Mouse (Mus musculus) erythroblast, adult 5-6 weeks (primary cell): ENCODE results near the gene Yaf2. TPM values are rescaled to one million over a fixed set of nuclear protein-coding genes. Genes with fewer than 3 reads are reported as not detected.
A peak's percentile ranks its signal among the peaks of the same experiment; 100 is the strongest.
"Not testable (repeated sequence)": the region's sequence is repeated elsewhere in the genome, so short reads cannot be mapped to it uniquely, and the experiment has no call there.

Source experiments
- ATAC-seq: replicated peaks from 2 replicates; pipeline ENCODE4 v1.8.0; 2016; ENCODE audit warnings: moderate number of reproducible peaks, mild to moderate bottlenecking, moderate TSS enrichment, inconsistent platforms; ENCODE audit not compliant: poor library complexity, low FRiP score, severe bottlenecking
- total RNA-seq, 2 experiments: library from RNA; stranded (forward) in 1 of 2; stranded (reverse) in 1 of 2; fragments of 150-400 nt in 1 of 2; fragments of 200-764, 138-1000 nt in 1 of 2; gene quantifications; 2 replicates each; pipeline versions ENCODE4 v1.2.3 to v1.2.4; 2015 to 2017; ENCODE audit warnings: low replicate concordance in 2 of 2

Gene Yaf2
- total RNA-seq (2015; ENCODE audit: low replicate concordance) (22.2 and 27.3 TPM in 2 replicates), total RNA-seq (2017; ENCODE audit: low replicate concordance) (7.4 and 11.7 TPM in 2 replicates)

DNA sequence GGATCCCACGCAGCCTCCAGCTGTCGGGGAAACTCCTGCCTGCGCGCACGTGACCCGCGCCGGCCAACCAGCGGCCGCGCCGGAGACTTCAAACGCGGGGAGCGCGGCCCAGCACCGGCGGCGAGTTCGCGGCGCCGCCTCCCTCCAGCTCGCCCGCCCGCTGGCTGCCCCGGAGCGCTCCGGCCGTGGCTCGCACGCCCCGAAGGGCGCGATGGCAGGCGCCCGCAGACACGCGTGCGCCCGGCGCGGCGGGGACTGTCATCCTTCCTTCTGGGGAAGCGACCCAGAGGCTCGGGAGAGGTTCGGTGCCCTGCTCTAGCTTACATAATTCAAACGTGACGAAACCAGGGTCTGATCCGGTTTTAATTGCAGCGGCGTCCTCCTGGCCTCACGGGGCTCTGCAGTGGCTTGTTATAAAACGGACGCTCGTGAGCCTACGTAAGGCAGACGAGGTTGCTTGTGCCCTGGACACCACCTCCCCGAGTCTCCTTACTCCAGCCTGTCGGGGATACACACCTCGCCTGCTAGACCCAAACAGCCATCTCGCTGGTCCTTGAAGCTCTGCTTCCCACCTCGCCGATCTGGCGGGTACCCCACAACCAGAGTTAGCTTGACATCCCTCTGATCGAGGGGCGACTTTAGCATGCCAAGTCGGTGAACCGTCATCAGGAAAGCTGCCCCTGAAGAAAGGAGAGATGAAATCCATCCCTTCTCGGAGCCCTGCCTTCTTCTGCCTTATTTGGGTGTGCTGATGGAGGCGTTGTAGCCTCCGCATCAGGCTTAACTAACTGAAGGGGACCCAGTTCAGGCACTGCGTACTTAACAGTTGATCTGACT is at the start of gene Yaf2:
Yaf2 (minus strand) TSS at position 11 of the 837 bp plus-strand sequence.
- ATAC-seq: peak; percentile 93

DNA sequence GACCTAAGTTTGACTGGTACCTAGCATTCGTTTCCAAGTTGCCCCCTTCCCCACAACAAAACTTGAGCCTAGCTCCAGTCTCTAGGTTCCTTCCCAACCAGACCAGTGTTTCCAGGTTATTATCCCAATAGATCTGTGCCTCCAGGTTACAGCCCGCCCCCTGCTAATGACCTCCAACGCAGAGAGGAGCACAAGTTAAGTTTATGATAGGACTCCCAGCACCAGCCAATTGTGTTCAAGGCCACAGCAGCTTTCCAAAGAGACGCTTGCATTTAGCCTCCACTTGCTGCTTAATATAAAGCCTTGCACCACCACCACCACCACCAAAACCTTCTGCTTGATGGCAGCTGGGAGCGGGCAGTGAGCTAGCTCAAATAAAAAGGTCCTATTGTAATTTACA is 44.6 kb upstream of the Yaf2 start:
- no peak for ATAC-seq

DNA sequence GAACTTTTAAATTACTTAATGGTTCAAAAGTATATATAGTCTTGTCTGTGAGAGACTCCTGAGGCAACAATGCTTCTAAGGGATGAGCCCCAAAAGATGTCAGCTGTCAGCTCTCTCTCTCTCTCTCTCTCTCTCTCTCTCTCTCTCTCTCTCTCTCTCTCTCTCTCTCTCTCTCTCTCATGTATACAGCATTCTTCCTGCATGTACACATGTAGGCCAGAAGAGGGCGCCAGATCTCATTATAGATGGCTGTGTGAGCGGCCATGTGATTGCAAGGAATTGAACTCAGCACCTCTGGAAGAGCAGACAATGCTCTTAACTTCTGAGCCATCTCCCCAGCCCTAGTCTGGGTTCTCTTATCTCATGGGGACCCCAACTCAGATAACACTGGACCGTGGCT is 42.4 kb upstream of the Yaf2 start:
- ATAC-seq: peak; percentile 82

DNA sequence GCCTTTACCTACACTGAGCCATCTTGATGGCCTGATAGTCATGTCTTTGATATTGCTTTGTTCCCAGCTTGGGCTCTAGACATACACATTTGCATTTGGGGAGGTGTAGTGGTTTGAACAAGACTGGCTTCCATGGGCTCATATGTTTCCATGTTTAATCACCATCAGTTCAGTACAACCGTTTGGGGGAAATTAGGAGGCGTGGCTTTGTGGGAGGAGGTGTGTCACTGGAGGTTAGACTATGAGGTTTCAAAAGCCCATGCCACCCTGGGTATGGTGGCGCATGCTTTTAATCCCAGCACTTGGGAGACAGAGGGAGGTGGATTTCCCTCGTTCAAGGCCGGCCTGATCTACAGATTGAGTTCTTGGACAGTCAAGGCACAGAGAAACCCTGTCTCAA is 39.0 kb upstream of the Yaf2 start:
- no peak for ATAC-seq

GRCm38 (mm10) chr15:93372525-93373119 is 35.9 kb upstream of the Yaf2 start:
- ATAC-seq: peak; percentile 86

DNA sequence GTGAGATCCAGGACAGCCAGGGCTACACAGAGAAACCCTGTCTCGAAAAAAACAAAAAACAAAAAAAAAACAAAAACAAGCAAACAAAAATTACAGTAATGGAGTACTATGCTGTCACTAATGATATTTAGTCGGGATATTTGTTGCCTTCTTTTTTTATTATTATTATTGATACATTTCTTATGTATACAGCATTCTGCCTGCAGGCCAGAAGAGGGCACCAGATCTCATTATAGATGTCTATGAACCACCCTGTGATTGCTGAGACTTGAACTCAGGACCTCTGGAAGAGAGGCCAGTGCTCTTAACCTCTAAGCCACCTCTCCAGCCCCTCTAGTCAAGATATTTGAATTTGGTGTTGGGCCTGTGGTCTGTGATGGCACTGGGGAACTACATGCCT is 35.1 kb upstream of the Yaf2 start:
- no peak for ATAC-seq

DNA sequence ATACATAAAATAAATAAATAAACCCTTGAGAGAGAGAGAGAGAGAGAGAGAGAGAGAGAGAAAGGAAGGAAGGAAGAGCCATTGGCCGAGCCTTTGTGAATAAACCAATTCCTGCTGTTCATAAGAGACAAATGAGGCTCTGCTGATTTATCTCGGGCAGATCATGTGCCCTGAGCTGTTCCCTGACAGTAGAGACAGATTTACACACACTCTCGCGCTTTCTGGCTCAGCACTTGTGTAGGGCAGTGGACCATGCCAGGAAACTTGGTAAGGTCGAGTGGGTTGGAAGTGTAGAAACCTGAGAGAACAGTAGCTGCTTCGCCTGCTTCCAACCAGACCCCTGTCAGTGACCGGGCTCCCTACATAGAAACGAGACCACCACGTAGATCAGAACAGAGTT is 31.8 kb upstream of the Yaf2 start:
- no peak for ATAC-seq

- no peak for ATAC-seq
Observed at GRCm38 (mm10) chr15:93365561-93365960, 28.8 kb upstream of the Yaf2 start.

- no peak for ATAC-seq
Observed at GRCm38 (mm10) chr15:93358346-93359095, 21.8 kb upstream of the Yaf2 start.

DNA sequence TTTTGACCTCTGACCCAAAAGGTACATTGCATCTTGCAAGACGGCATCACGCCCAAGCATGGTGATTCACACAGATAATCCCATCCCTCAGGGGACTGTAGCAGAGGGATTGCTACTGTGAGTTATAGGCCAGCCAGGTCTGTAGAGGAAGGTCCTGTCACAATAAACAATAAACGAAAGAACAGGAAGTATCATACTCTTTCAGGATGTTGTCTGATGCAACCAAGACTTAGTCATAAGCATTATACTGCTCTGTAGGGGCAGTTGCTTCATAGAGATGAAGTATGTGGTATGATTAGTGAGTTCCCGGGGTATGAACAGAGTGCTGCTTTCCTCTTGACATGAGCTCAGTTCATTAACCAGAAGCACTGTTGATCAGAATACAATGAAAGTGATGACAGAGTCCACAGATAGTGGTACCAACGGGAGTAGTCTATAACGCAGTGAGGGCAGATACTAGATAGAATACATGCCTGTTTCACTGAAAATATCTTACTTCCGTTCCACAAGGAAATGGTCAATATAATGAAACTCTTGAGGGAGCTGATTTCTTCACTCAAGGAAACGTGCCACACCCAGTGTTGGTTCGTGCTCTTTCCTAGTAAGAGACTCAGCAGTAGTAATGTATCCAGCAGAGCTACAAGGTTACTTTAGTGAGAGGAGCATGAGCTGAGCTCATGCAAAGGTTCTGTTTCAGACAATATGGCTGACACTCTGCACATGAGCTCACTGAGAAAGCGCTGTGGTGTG is 4.1 kb upstream of the Yaf2 start:
- ATAC-seq: no peak

GRCm38 (mm10) chr15:93336658-93336924 is 144 bp downstream of the Yaf2 start:
- no peak for ATAC-seq

- ATAC-seq: 0 out of 2 replicates have a peak, but pooled peaks have one; percentile 29
Observed at GRCm38 (mm10) chr15:93335821-93336657, 696 bp downstream of the Yaf2 start.

GRCm38 (mm10) chr15:93331256-93331655 is 5.5 kb downstream of the Yaf2 start:
- no peak for ATAC-seq

- ATAC-seq: no peak
Observed at GRCm38 (mm10) chr15:93327235-93327634, 9.5 kb downstream of the Yaf2 start.

DNA sequence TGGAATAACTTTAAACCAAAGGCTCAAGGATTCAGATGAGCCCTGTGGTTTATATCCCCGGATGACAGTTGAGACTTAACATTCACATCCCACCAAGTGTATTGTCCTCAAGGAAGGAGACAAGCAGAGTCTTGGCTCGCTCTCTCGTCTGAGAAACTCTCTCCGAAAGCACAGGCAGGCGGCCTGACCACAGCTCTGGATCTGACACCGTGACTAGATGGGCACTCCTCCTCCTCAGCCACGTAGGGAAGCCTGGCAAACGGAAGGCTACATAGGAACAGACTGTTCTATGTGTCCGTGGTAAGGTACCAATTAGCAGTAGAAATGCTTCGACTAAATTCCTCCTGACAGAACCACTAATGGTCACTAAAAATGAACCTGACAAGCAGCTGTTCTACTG is 10.1 kb downstream of the Yaf2 start:
- no peak for ATAC-seq

- 0 out of 2 replicates have a peak, but pooled peaks have one; percentile 12 for ATAC-seq
Observed at GRCm38 (mm10) chr15:93325360-93325759, 11.4 kb downstream of the Yaf2 start.

GRCm38 (mm10) chr15:93318781-93319180 is 18.0 kb downstream of the Yaf2 start:
- ATAC-seq: no peak

- ATAC-seq: not testable (repeated sequence)
Observed at GRCm38 (mm10) chr15:93310304-93310703, 26.4 kb downstream of the Yaf2 start.

DNA sequence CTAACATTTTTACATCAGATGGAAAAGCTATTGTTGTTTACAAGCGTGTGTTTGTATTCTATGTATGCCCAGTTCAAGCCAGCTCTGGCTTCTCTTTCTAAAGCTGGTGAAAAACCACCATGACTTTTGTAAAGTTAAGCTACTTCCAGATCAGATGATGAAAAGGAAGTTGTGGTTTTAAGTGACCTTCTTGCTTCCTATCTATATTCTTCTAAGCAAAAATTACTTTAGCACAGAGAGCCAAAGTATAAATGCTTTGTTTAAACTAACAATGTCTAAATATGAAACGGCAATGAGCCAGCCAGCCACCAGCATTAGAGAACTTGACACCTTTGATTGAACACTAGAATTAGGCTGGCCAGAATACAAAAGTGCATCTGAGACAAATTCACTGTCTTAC is 38.5 kb downstream of the Yaf2 start:
- no peak for ATAC-seq
